Mouse (Mus musculus): ENCODE results near the gene Rpp38. TPM values are rescaled to one million over a fixed set of nuclear protein-coding genes. Genes with fewer than 3 reads are reported as not detected.

The Rpp38 gene
- total and polyA plus RNA-seq, 2 experiments from 2014 or later: 1.2 to 11.3 TPM

- H3K9me3 ChIP-seq (replicated peaks; ENCODE audit: control insufficient read depth, low read length): no peaks in the 10 kb centered on the region
- no peaks in the 10 kb centered on the region for H3K27me3 ChIP-seq (ENCODE audit: control insufficient read depth, insufficient read depth, low read length)
- DNase-seq (ENCODE audit: low spot score) (no peak), ATAC-seq (ENCODE audit: insufficient read depth, low read depth) (no peak)
- TF ChIP-seq EP300 (IDR thresholded peaks at IDR 0.05; ENCODE audit: low read depth) (no peak), CTCF (IDR thresholded peaks at IDR 0.05; ENCODE audit: low read depth) (no peak)
- peaks cover 11% of the 10 kb centered on the region for H3K4me1 ChIP-seq (ENCODE audit: control insufficient read depth, insufficient read depth)
- WGBS: 27% methylated on average over 3 of the region's 3 CpGs
- H3K36me3 ChIP-seq (replicated peaks; ENCODE audit: control insufficient read depth, insufficient read depth, low read length): no peaks in the 10 kb centered on the region
- H3K9ac ChIP-seq (replicated peaks; ENCODE audit: low read depth, low read length): no peak overlapping the region
- H3K27ac ChIP-seq (ENCODE audit: low read depth): no peak overlapping the region
- H3K4me2 ChIP-seq (ENCODE audit: low read depth, low read length): peak overlapping the region; percentile 88
- peak overlapping the region; percentile 96 for H3K4me3 ChIP-seq (ENCODE audit: low read depth, low read length)
Observed at GRCm38 (mm10) chr2:3285709-3286108, 46.7 kb downstream of the Rpp38 start.

GRCm38 (mm10) chr2:3285181-3285530, 47.3 kb downstream of the Rpp38 start:
- DNase-seq (ENCODE audit: low spot score): no peak

DNA sequence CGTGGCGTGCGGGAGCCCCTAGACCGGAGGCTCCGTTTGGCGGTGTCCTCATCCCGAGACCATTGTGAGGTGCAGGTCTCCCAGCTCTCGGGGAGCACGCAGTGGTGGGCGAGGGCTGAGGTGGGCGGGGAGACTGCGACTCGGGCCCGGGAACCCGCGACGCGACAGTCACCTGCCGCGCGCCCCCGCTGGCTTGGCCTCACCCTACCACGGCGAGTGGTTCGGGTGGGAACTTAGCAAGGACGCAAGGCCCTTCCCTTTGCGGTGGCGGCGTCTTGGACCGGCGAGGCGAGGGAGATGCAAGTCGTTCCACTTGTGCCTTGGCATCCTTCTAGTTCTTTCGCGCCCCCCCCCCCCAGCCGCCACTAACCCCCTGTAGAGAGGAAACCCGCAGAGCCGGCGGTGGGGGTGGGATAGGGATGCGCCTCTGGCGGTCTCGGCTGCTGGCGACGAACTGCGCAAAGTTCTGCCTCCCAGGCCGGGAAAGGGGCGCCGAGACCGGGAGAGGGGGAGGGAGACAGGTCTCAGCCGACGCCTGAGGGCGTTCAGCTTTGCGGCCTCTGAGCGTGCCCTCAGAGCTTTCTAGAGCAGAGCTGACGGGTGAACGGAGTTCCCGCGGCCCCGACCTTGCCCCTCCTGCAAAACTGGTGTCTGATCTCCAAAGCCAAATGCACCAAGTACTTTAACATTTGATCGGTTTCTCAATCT, 47.8 kb downstream of the Rpp38 start:
- DNase-seq (ENCODE audit: low spot score) (peak; percentile 58), ATAC-seq (ENCODE audit: insufficient read depth, low read depth) (peak; percentile 5)
- H3K27ac ChIP-seq (ENCODE audit: low read depth): peak overlapping the region; percentile 91
- peak overlapping the region; percentile 96 for H3K4me3 ChIP-seq (ENCODE audit: low read depth, low read length)
- no peaks in the 10 kb centered on the region for H3K27me3 ChIP-seq (ENCODE audit: control insufficient read depth, insufficient read depth, low read length)
- H3K9ac ChIP-seq (replicated peaks; ENCODE audit: low read depth, low read length): peak overlapping the region; percentile 90
- WGBS: under 1% methylated on average over 40 of the region's 60 CpGs
- H3K4me2 ChIP-seq (ENCODE audit: low read depth, low read length): peak overlapping the region; percentile 88
- H3K9me3 ChIP-seq (replicated peaks; ENCODE audit: control insufficient read depth, low read length): no peaks in the 10 kb centered on the region
- peaks cover 11% of the 10 kb centered on the region for H3K4me1 ChIP-seq (ENCODE audit: control insufficient read depth, insufficient read depth)
- TF ChIP-seq EP300 (IDR thresholded peaks at IDR 0.05; ENCODE audit: low read depth) (no peak), CTCF (IDR thresholded peaks at IDR 0.05; ENCODE audit: low read depth) (no peak)
- no peaks in the 10 kb centered on the region for H3K36me3 ChIP-seq (replicated peaks; ENCODE audit: control insufficient read depth, insufficient read depth, low read length)

More at GRCm38 (mm10) chr2:3285181-3285530, 47.3 kb downstream of the Rpp38 start:
- Histone ChIP-seq H3K9me3 (replicated peaks; ENCODE audit: control insufficient read depth, low read length) (no peaks in the 10 kb centered on the region), H3K27me3 (ENCODE audit: control insufficient read depth, insufficient read depth, low read length) (no peaks in the 10 kb centered on the region), H3K27ac (ENCODE audit: low read depth) (peak overlapping the region; percentile 91), H3K4me1 (ENCODE audit: control insufficient read depth, insufficient read depth) (peaks cover 11% of the 10 kb centered on the region), H3K4me3 (ENCODE audit: low read depth, low read length) (peak overlapping the region; percentile 96), H3K36me3 (replicated peaks; ENCODE audit: control insufficient read depth, insufficient read depth, low read length) (no peaks in the 10 kb centered on the region), H3K9ac (replicated peaks; ENCODE audit: low read depth, low read length) (peak overlapping the region; percentile 90), H3K4me2 (ENCODE audit: low read depth, low read length) (peak overlapping the region; percentile 88)
- TF ChIP-seq CTCF (IDR thresholded peaks at IDR 0.05; ENCODE audit: low read depth): no peak
- no peak for TF ChIP-seq EP300 (IDR thresholded peaks at IDR 0.05; ENCODE audit: low read depth)
- no peak for ATAC-seq (ENCODE audit: insufficient read depth, low read depth)
- whole genome bisulfite sequencing: 2% methylated on average over 6 of the region's 6 CpGs

DNA sequence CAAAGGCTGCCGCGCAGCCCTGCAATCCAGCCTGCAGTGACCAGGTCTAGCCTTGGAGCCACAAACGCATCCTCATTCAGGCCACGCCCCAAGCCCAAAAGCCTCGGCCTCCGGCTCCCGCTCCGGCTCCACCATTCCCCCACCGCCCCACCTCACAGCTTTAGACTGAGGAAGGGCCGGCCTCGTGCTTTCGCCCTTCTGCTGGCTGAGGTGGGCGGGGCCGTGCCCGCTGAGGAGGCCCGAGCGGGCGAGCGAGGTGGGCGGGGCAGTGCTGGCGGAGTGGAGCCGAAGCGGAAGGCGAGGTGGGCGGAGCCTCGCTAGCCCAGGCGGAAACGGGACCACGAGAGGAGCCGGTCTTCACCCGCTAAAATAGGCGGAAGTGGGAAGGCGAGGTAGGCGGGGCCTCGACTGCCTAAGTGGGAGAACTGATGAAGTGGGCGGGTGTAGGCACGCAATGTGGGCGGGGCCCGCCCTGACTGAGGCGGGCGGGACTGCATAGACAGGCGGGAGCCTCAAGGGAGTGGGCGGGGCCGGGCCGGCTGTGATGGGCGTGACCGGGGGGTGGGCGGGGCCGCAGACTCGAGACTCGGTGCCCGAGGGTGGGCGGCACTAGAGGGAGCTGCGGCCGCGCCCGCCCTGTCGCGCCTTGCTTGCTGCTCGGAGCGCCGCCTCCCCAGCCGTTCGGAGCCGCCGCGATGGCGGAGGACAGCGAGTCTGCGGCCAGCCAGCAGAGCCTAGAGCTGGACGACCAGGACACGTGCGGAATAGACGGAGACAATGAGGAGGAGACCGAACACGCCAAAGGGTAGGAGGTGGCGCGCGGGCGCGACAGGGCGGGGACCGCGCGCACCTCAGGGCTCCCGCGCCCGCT, 48.6 kb downstream of the Rpp38 start, which contains the start of gene Nmt2:
Gene Nmt2 (plus strand): TSS at position 611 of the 871 bp plus-strand sequence.
- ATAC-seq (ENCODE audit: insufficient read depth, low read depth) (peak; percentile 97), DNase-seq (ENCODE audit: low spot score) (peak; percentile 100)
- no peaks in the 10 kb centered on the region for H3K9me3 ChIP-seq (replicated peaks; ENCODE audit: control insufficient read depth, low read length)
- H3K27ac ChIP-seq (ENCODE audit: low read depth): peak within 1 kb of the TSS; percentile 91
- TF ChIP-seq EP300 (IDR thresholded peaks at IDR 0.05; ENCODE audit: low read depth): no peak
- no peak; the same call in 1 of the 2 replicates for TF ChIP-seq CTCF (IDR thresholded peaks at IDR 0.05; ENCODE audit: low read depth)
- no peaks in the 10 kb centered on the region for H3K36me3 ChIP-seq (replicated peaks; ENCODE audit: control insufficient read depth, insufficient read depth, low read length)
- under 1% methylated on average over 88 of the region's 88 CpGs for WGBS
- peak within 1 kb of the TSS; percentile 88 for H3K4me2 ChIP-seq (ENCODE audit: low read depth, low read length)
- peak within 1 kb of the TSS; percentile 90 for H3K9ac ChIP-seq (replicated peaks; ENCODE audit: low read depth, low read length)
- H3K4me3 ChIP-seq (ENCODE audit: low read depth, low read length): peak within 1 kb of the TSS; percentile 96
- peaks cover 11% of the 10 kb centered on the region for H3K4me1 ChIP-seq (ENCODE audit: control insufficient read depth, insufficient read depth)
- no peaks in the 10 kb centered on the region for H3K27me3 ChIP-seq (ENCODE audit: control insufficient read depth, insufficient read depth, low read length)

GRCm38 (mm10) chr2:3282866-3283601, 49.4 kb downstream of the Rpp38 start:
- H3K4me2 ChIP-seq (ENCODE audit: low read depth, low read length): peak overlapping the region; percentile 80
- H3K4me1 ChIP-seq (ENCODE audit: control insufficient read depth, insufficient read depth): peaks cover 11% of the 10 kb centered on the region
- ATAC-seq (ENCODE audit: insufficient read depth, low read depth) (no peak), DNase-seq (ENCODE audit: low spot score) (no peak)
- no peaks in the 10 kb centered on the region for H3K27me3 ChIP-seq (ENCODE audit: control insufficient read depth, insufficient read depth, low read length)
- H3K4me3 ChIP-seq (ENCODE audit: low read depth, low read length): peak overlapping the region; percentile 96
- 14% methylated on average over 12 of the region's 12 CpGs for WGBS
- no peaks in the 10 kb centered on the region for H3K36me3 ChIP-seq (replicated peaks; ENCODE audit: control insufficient read depth, insufficient read depth, low read length)
- peak overlapping the region; percentile 83 for H3K27ac ChIP-seq (ENCODE audit: low read depth)
- peak overlapping the region; percentile 59; the same call in 1 of the 2 replicates for H3K9ac ChIP-seq (replicated peaks; ENCODE audit: low read depth, low read length)
- TF ChIP-seq CTCF (IDR thresholded peaks at IDR 0.05; ENCODE audit: low read depth) (no peak), EP300 (IDR thresholded peaks at IDR 0.05; ENCODE audit: low read depth) (no peak)
- no peaks in the 10 kb centered on the region for H3K9me3 ChIP-seq (replicated peaks; ENCODE audit: control insufficient read depth, low read length)
